Mouse (Mus musculus): Measurements from ENCODE around the gene Chmp4b.
A peak's percentile ranks its signal among the peaks of the same experiment; 100 is the strongest.

Gene Chmp4b

GRCm38 (mm10) chr2:154680941-154681340 is 29.4 kb downstream of the Chmp4b start:
- DNase-seq (ENCODE audit: low read depth, low spot score), result no peak

- DNase-seq (ENCODE audit: low read depth, low spot score), result no peak
Measured at GRCm38 (mm10) chr2:154682712-154683111, 31.2 kb downstream of the Chmp4b start.

DNA sequence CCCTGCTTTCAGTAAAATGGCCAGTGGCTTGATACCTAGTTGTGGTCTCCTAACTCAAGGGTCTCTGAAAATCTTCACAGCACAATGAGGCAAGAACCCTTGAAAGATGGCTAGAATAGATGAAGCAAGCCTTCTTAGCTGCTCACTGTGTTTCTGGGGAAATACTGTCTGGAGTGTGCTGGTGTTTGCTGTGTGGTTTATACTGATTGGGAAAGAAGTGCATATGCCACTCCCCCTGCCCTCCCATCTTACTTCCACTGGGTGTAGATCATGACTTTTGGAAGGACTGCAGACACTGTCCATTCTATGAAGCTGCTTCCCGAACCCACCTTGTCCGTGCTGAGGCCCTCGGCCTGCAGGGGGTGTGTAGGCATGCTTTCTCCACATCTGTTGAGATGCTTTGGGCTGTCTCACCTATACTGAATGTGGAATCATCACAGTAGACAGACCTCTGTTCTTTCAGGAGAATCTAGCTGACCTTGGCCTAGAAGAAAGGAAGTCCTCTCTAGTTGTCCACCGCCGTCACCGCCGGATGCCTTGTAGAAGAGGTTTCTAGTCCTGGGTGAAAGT is 33.5 kb downstream of the Chmp4b start:
- no peak for DNase-seq (ENCODE audit: low read depth, low spot score)

GRCm38 (mm10) chr2:154685772-154686171 is 34.3 kb downstream of the Chmp4b start:
- DNase-seq (ENCODE audit: low read depth, low spot score), result no peak

- no peak for DNase-seq (ENCODE audit: low read depth, low spot score)
Measured at GRCm38 (mm10) chr2:154686819-154687218, 35.3 kb downstream of the Chmp4b start.

DNA sequence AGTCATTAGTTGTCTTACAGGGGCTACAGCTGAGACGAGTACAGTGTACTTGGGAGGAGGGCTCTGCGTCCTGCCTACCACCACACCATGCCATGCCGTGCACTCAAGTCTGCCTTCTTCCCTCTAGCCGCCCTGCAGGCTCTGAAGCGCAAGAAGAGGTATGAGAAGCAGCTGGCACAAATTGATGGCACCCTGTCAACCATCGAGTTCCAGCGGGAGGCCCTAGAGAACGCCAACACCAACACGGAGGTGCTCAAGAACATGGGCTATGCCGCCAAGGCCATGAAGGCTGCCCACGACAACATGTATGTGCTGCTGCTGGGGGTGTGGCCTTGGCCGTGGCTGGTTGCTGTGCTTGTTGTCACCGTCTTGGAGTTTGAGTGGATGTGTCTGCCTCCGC is 37.9 kb downstream of the Chmp4b start:
- no peak for DNase-seq (ENCODE audit: low read depth, low spot score)

- DNase-seq (ENCODE audit: low read depth, low spot score), result no peak
Measured at GRCm38 (mm10) chr2:154690959-154691358, 39.5 kb downstream of the Chmp4b start.

DNA sequence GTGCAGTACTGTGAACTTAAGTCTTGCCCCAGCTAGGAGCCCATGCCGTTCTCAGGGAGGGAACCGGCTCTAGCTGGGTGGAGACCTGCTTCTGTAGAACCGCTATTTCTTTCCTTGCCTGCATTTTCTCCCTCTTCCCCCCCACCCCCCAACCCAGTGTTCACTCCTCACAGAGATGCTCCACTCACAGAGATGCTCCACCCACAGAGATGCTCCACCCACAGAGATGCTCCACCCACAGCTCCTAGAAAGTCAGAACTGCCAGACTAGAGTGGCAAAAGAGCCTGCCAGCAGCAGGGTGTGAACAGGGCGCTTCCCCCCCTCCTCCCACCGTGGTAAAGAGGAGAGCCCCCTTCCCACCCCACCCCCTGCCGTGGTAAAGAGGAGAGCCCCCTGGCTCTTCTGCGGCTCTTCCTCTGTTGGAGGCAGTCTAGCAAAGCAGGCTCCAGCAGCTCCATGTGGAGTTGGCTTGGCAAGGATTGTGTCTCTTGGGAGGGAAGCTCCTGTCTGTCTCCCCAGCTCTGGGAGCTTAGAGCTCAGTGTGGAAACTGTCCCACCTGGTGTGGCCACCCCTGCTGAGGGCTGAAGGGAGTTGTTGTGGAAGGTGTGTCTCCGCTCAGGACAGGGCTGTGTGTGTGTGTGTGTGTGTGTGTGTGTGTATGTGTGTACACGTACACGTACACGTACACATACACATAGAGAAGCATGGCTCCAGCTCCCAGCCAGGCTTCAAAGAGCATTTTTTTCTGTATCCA is 41.9 kb downstream of the Chmp4b start:
- no peak for DNase-seq (ENCODE audit: low read depth, low spot score)

DNA sequence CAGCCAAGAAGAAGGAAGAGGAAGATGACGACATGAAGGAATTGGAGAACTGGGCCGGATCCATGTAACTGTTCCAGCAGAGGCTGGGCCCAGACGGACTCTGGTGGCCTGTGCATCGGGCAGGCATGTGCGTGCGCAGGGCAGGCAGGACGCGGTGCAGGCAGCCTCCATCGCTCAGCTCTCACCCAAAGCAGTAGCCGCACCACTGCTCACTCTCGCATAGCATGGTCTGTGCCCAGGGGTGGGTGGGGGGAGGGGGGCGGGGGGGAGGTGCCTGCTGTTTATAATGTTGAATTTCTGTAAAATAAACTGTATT is 42.4 kb downstream of the Chmp4b start:
- no peak for DNase-seq (ENCODE audit: low read depth, low spot score)

DNA sequence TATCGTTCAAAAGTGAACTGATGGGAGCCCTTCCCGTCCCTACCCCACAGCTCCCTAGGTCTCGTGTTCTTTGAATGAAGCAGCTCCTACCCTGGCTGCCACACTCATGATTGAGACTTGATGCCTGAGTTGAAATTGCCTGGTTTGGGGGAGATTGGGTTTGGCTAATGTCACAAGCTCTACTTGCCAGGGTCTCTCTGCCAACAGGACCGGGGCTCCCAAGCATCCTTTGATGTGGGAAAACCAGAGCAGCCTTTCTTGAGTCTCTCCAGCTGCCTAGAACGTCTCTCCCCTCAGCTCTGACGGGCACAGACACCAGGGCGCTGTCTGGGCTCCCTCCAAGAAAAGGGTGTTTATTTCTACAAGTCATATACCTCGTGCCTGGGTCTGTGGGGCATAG is 44.2 kb downstream of the Chmp4b start:
- DNase-seq (ENCODE audit: low read depth, low spot score), result no peak

DNA sequence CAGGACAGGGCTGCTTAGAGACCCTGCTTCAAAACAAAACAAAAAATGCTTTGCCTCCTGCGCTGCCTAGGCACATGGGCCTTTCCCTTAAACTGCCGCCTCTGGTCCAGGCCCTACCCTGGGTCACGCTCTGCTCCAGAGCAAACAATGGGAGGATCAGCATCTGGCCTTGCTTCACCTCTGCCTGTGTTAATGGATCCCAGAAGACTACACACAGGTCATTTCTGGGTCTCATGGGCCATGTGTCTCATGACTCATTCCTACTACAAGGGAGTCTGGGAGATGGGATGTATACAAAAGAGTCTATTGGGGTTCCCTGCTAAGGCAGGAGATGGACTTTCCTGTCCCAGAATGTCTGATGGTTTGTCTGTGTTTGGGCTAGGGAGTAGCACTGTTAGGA is 45.2 kb downstream of the Chmp4b start:
- no peak for DNase-seq (ENCODE audit: low read depth, low spot score)

GRCm38 (mm10) chr2:154699360-154699759 is 47.9 kb downstream of the Chmp4b start:
- no peak for DNase-seq (ENCODE audit: low read depth, low spot score)

GRCm38 (mm10) chr2:154700177-154700576 is 48.7 kb downstream of the Chmp4b start:
- DNase-seq (ENCODE audit: low read depth, low spot score), result no peak

GRCm38 (mm10) chr2:154702637-154703315 is 51.3 kb downstream of the Chmp4b start:
- peak; percentile 50 for DNase-seq (ENCODE audit: low read depth, low spot score)

GRCm38 (mm10) chr2:154706526-154707280 is 55.2 kb downstream of the Chmp4b start:
- DNase-seq (ENCODE audit: low read depth, low spot score), result peak; percentile 53

DNA sequence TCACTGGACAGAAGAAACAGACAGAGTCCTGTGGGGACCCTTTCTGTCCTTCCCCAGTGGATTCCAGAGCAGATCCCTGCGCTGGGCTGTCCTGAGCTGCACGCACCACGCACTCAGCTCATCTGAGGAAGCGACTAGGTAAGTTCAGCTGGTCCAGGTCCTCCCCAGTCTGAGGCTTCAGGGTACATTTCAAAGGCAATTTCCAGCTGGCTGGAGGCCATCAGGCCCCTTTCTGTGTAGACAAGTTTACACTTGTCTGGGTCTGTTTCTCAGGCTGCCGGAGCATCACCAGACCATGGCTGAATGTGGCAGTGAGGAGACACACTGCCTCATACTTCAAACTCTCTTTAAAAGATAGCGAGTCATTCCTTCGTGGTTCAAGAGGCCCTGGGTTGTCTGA is 55.8 kb downstream of the Chmp4b start:
- no peak for DNase-seq (ENCODE audit: low read depth, low spot score)

DNA sequence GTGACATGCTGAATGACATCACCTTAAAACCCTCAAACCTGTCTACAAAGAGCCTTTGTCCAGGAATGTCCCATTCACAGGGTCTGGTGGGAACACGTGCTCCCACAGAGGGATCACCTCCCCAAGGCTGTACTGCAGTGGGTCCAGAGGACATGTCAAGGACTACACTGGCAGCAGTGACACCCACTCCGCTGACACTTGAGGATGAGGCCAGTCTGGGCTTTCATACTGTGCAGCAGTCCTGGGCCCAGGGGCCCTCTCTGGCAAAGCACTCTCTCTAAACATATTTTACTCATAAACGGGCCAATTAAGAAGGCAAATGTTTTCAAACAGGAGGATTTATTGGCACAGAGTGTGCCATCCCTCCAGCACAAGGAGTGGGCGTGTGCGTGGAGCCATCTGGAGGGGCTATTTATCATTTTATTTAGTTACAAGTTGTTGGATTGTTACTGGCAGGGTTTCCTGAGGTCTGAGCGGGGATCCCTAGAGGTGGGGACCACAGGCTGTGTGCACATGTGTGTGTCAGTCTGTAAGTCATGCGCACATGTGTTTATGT is 56.4 kb downstream of the Chmp4b start:
- DNase-seq (ENCODE audit: low read depth, low spot score), result no peak

GRCm38 (mm10) chr2:154711701-154712100 is 60.2 kb downstream of the Chmp4b start:
- DNase-seq (ENCODE audit: low read depth, low spot score), result no peak

GRCm38 (mm10) chr2:154712271-154712677 is 60.8 kb downstream of the Chmp4b start:
- DNase-seq (ENCODE audit: low read depth, low spot score), result peak; percentile 45

DNA sequence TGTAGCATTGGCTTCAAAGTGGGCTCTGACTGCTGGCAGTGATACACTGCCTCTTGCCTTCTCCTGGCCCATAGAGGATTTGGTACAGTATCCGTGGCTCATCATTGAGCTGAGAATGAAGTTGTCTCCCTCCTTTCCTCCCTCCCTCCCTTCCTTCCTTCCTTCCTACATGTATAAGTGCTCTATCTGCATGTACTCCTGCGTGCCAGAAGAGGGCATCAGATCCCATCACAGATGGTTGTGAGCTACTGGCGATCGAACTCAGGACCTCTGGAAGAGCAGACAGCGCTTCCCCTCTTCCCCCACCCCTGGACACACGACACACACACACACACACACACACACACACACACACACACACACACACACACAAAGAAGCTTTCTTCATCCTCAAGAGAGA is 61.6 kb downstream of the Chmp4b start:
- no peak for DNase-seq (ENCODE audit: low read depth, low spot score)

- no peak for DNase-seq (ENCODE audit: low read depth, low spot score)
Measured at GRCm38 (mm10) chr2:154713964-154714363, 62.5 kb downstream of the Chmp4b start.

GRCm38 (mm10) chr2:154716586-154716985 is 65.1 kb downstream of the Chmp4b start:
- no peak for DNase-seq (ENCODE audit: low read depth, low spot score)

All from retina, adult 2 months (tissue).